Mouse (Mus musculus) megakaryocyte, embryonic 14.5 days (primary cell): ENCODE results near the gene Myo1h. TPM values are rescaled to one million over a fixed set of nuclear protein-coding genes. Genes with fewer than 3 reads are reported as not detected.

ENCODE experiments used
- H3K27me3 ChIP-seq: replicated peaks from 2 replicates; pipeline ENCODE3; 2012; ENCODE audit warnings: inconsistent platforms
- H3K36me3 ChIP-seq: replicated peaks from 2 replicates; pipeline ENCODE3; 2012; ENCODE audit warnings: low read length, inconsistent platforms, mixed read lengths
- H3K4me1 ChIP-seq: 2 replicates; pipeline ENCODE4 v1.6.1; 2012; ENCODE audit warnings: inconsistent platforms
- H3K4me3 ChIP-seq: replicated peaks from 2 replicates; pipeline ENCODE3; 2012; ENCODE audit warnings: moderate library complexity, mild to moderate bottlenecking, inconsistent platforms
- H3K9me3 ChIP-seq: 2 replicates; pipeline ENCODE4 v1.6.1; 2012; ENCODE audit warnings: inconsistent platforms
- FLI1 ChIP-seq: IDR thresholded peaks from 2 replicates; pipeline ENCODE4 v1.6.1; 2012; ENCODE audit warnings: low read length, inconsistent platforms, mixed read lengths
- GATA1 ChIP-seq: IDR thresholded peaks from 3 replicates; pipeline ENCODE4 v1.6.1; 2012; ENCODE audit warnings: mixed read lengths, low read length, inconsistent platforms, borderline replicate concordance
- polyA plus RNA-seq: library from polyadenylated mRNA; stranded (reverse); fragments of >175 nt; gene quantifications from 2 replicates; pipeline ENCODE4 v1.2.3, GENCODE M21; 2012; ENCODE audit warnings: low replicate concordance; ENCODE audit not compliant: insufficient read depth

The Myo1h gene
- polyA plus RNA-seq, 1 experiment, result not detected

GRCm38 (mm10) chr5:114288396-114288795 is 570 bp upstream of the Myo1h start:
- no peak overlapping the region for H3K4me3 ChIP-seq

GRCm38 (mm10) chr5:114290004-114290403 is 1.0 kb downstream of the Myo1h start:
- Histone ChIP-seq H3K36me3 (no peaks in the 10 kb centered on the region), H3K4me1 (no peaks in the 10 kb centered on the region), H3K9me3 (no peaks in the 10 kb centered on the region), H3K4me3 (no peak overlapping the region), H3K27me3 (peaks cover 48% of the 10 kb centered on the region)
- no peak for TF ChIP-seq FLI1
- TF ChIP-seq GATA1, result no peak

More at GRCm38 (mm10) chr5:114288396-114288795, 570 bp upstream of the Myo1h start:
- TF ChIP-seq GATA1 (no peak), FLI1 (no peak)
- Histone ChIP-seq H3K9me3 (no peaks in the 10 kb centered on the region), H3K36me3 (no peaks in the 10 kb centered on the region), H3K27me3 (peaks cover 43% of the 10 kb centered on the region), H3K4me1 (no peaks in the 10 kb centered on the region)

DNA sequence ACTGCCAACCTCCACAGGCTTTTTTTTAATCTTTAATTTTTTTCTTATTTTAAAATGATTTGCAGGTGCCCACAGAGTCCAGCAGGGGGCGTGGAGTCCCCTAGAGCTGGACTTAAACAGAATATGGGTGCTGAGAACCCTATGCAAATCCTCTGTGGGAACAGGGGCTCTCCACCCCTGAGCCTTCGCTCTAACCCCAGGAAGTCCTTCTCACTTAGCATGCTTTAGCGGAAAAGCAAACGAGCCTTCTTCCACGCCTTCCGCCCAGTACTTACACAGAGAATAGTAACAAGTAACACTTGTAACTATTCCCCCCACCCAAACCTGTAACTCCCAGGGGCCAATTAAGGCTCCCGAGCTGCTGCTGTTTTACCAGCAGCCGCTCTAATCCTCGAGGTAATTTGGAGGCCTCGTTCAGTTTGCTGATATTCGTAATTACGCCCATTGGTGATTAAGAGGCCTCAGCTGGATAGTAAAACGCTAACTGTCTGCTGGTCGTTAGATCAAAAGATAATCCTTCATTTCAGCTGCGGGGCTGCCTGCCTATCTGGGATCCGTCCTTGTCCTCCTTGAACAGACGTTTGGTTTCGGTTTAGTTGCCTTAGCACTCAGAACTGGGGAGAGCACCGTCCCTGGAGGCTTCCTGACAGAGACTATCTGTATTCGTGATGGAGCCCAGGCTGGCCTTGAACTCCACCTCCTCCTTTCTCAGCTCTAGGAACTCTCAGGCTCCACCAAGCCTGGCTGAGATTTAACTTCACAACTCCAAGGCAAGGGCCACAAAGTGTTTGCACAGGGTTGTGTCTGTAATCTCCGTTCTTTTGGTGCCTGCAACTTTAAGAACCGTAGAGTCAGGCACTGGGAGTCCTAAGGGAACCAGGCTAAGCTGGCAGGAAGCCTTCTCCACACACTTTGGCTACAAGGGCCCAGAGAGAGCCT is 8.0 kb downstream of the Myo1h start:
- TF ChIP-seq GATA1 (no peak), FLI1 (no peak)
- peaks cover 6% of the 10 kb centered on the region; the same call in 1 of the 2 replicates for H3K4me1 ChIP-seq
- no peaks in the 10 kb centered on the region for H3K9me3 ChIP-seq
- no peaks in the 10 kb centered on the region for H3K36me3 ChIP-seq
- H3K27me3 ChIP-seq, result peaks cover 43% of the 10 kb centered on the region
- H3K4me3 ChIP-seq, result peak overlapping the region; percentile 46

DNA sequence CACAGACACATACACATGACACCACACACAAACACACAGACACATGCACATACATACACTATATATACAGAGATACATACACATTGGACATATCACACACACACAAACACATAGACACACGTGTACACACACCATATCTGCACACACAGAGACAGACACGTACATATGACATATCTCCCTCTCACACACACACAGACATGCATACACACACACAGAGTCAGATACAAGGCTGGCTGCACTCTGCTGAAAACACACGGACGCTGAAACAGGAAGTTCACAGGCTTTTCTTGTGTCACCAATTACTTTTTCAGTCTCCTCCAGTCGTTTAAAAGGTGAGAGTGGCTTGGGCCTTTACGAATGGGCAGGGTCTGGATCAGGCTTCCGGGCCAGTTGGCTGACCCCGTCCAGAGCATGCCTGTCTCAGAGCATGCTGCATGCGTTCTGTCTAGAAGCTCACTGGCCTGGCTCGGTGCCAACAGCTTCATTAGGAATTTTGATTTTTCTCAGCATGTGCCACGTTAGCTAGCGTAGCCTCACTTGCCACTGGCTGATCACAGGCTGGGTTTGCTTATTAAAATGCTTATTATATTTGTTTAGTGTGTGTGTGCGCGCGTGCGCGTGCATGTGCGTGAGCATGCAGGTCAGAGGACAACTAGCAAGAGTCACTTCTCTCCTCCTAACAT is 9.4 kb downstream of the Myo1h start:
- Histone ChIP-seq H3K4me3 (no peak overlapping the region), H3K27me3 (peaks cover 51% of the 10 kb centered on the region), H3K4me1 (peaks cover 6% of the 10 kb centered on the region; the same call in 1 of the 2 replicates), H3K9me3 (no peaks in the 10 kb centered on the region), H3K36me3 (no peaks in the 10 kb centered on the region)
- TF ChIP-seq GATA1 (no peak), FLI1 (no peak)

GRCm38 (mm10) chr5:114299156-114299855 is 10.3 kb downstream of the Myo1h start:
- TF ChIP-seq GATA1 (no peak), FLI1 (no peak)
- Histone ChIP-seq H3K4me3 (no peak overlapping the region), H3K9me3 (no peaks in the 10 kb centered on the region), H3K4me1 (peaks cover 6% of the 10 kb centered on the region; the same call in 1 of the 2 replicates), H3K27me3 (peaks cover 53% of the 10 kb centered on the region), H3K36me3 (no peaks in the 10 kb centered on the region)

GRCm38 (mm10) chr5:114299883-114300610 is 11.1 kb downstream of the Myo1h start:
- H3K9me3 ChIP-seq, result no peaks in the 10 kb centered on the region
- H3K4me1 ChIP-seq, result peaks cover 6% of the 10 kb centered on the region; the same call in 1 of the 2 replicates
- H3K27me3 ChIP-seq, result peaks cover 50% of the 10 kb centered on the region
- TF ChIP-seq FLI1 (no peak), GATA1 (no peak)
- H3K36me3 ChIP-seq, result no peaks in the 10 kb centered on the region
- H3K4me3 ChIP-seq, result no peak overlapping the region

- no peak overlapping the region for H3K4me3 ChIP-seq
- no peaks in the 10 kb centered on the region for H3K36me3 ChIP-seq
- H3K4me1 ChIP-seq, result no peaks in the 10 kb centered on the region; the same call in 1 of the 2 replicates
- peaks cover 47% of the 10 kb centered on the region for H3K27me3 ChIP-seq
- TF ChIP-seq FLI1, result no peak
- no peak for TF ChIP-seq GATA1
- H3K9me3 ChIP-seq, result no peaks in the 10 kb centered on the region
Measured at GRCm38 (mm10) chr5:114303166-114303565, 14.2 kb downstream of the Myo1h start.

GRCm38 (mm10) chr5:114306496-114306895 is 17.5 kb downstream of the Myo1h start:
- peaks cover 4% of the 10 kb centered on the region; the same call in 1 of the 2 replicates for H3K4me1 ChIP-seq
- H3K9me3 ChIP-seq, result no peaks in the 10 kb centered on the region
- no peak overlapping the region for H3K4me3 ChIP-seq
- no peak for TF ChIP-seq FLI1
- TF ChIP-seq GATA1, result no peak
- no peaks in the 10 kb centered on the region for H3K36me3 ChIP-seq
- peaks cover 46% of the 10 kb centered on the region for H3K27me3 ChIP-seq
